Mouse (Mus musculus): Measurements from ENCODE around the gene Gm3336. TPM values are rescaled to one million over a fixed set of nuclear protein-coding genes. Genes with fewer than 3 reads are reported as not detected.

Gene Gm3336
- polyA plus RNA-seq, 1 experiment from 2014 or later, result not detected

DNA sequence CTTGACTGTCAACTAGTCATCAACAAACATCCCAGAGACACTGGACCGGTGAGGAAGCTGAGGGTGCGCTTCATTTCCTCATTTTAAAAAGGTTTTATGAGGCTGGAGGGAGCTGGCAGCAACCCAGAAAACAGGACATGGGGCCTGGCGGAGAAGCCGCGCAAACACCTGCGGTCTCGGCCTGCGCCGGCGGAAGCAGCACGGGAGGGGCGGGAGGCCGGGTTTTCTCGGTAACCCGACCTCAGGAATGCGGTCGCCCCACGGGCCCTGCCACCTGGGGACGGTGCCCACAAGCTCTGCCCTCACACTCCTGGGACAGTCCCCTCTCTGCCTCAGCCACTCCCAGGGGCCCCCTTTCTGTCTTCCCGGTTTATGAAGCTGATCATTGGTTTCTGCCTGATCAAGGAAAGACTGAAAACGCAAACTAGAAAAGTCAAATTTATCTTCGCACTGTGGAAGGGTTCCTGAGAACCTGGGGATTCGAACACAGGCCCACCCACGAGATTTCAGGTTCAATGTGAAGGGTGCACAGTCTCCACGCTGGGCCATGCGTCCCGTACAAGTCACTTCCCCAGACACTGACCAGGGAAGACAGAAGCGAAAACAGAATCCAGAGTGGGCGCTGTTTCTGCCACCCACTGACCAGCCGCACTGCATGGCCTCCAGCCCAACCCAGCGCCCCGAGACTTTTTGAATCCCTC, 22.9 kb upstream of the Gm3336 start:
- H3K4me1 ChIP-seq, result peaks cover 58% of the 10 kb centered on the region
- no peaks in the 10 kb centered on the region for H3K36me3 ChIP-seq
- no peaks in the 10 kb centered on the region for H3K27me3 ChIP-seq
- H3K27ac ChIP-seq (replicated peaks), result peak overlapping the region; percentile 99
- H3K9ac ChIP-seq, result no peak overlapping the region
- no peaks in the 10 kb centered on the region for H3K9me3 ChIP-seq (replicated peaks)
- H3K4me3 ChIP-seq (replicated peaks), result no peak overlapping the region
- WGBS, result 26% methylated on average over 32 of the region's 32 CpGs
- ATAC-seq (ENCODE audit: insufficient number of reproducible peaks, low FRiP score, low TSS enrichment, low read depth), result no peak
- H3K4me2 ChIP-seq (replicated peaks), result peak overlapping the region; percentile 63

DNA sequence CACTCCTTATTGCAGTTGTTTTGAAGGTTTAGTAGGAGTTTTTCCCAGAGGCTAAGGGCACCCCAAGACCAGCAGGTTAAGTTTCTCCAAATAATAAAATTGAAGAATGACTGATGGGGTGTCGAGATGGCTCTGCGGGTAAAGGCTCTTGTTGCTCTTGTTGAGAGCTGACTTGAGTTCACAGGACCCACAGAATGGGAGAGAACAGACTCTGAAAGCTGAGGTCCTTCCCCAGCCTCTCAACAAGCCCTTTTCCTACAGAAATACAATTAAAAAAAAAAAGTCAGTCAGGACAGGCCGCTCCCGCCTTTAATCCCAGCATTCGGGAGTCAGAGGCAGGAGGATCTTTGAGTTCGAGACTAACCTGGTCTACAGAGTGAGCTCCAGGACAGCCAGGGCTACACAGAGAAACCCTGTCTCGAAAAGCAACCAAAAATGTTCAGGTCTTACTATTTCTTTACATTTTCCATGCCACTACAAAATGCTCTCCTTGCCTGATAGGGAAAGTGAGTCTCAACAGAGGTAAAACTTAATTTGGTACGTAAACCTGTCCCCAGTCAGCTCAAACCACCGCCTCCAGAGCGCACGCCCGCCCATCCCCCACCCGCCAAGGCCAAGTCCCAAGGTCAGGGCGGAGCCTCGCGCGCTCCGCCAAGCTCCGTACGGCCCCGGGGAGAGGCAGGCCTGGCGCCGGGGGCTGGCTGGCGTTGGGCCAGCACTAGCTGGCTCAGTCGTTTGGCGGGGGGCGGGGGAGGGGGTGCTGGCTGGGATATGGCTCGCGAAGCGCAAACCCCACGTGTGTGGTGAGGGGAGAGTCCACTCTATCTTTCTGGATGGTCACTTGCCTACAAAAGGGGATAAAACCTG, 22.1 kb upstream of the Gm3336 start:
- Histone ChIP-seq H3K36me3 (0 out of 2 replicates have a peak, but pooled peaks cover 2% of the 10 kb centered on the region), H3K27ac (replicated peaks) (peak overlapping the region; percentile 99), H3K4me1 (peaks cover 62% of the 10 kb centered on the region), H3K4me3 (replicated peaks) (peak overlapping the region; percentile 27), H3K27me3 (no peaks in the 10 kb centered on the region), H3K4me2 (replicated peaks) (peak overlapping the region; percentile 63), H3K9ac (0 out of 2 replicates have a peak overlapping the region, but pooled peaks have one; percentile 33), H3K9me3 (replicated peaks) (no peaks in the 10 kb centered on the region)
- no peak for ATAC-seq (ENCODE audit: insufficient number of reproducible peaks, low FRiP score, low TSS enrichment, low read depth)
- WGBS, result 6% methylated on average over 31 of the region's 31 CpGs

GRCm38 (mm10) chr8:70696946-70697345, 21.4 kb upstream of the Gm3336 start:
- H3K36me3 ChIP-seq, result 0 out of 2 replicates have a peak, but pooled peaks cover 5% of the 10 kb centered on the region
- no peak overlapping the region; the same call in 1 of the 2 replicates for H3K9ac ChIP-seq
- H3K9me3 ChIP-seq (replicated peaks), result no peaks in the 10 kb centered on the region
- peaks cover 62% of the 10 kb centered on the region for H3K4me1 ChIP-seq
- peak overlapping the region; percentile 63 for H3K4me2 ChIP-seq (replicated peaks)
- H3K27me3 ChIP-seq, result no peaks in the 10 kb centered on the region
- peak overlapping the region; percentile 27 for H3K4me3 ChIP-seq (replicated peaks)
- peak overlapping the region; percentile 99 for H3K27ac ChIP-seq (replicated peaks)
- WGBS, result 28% methylated on average over 4 of the region's 4 CpGs
- ATAC-seq (ENCODE audit: insufficient number of reproducible peaks, low FRiP score, low TSS enrichment, low read depth), result no peak

GRCm38 (mm10) chr8:70697366-70698250, 20.7 kb upstream of the Gm3336 start:
- no peaks in the 10 kb centered on the region for H3K9me3 ChIP-seq (replicated peaks)
- H3K9ac ChIP-seq, result no peak overlapping the region
- peaks cover 62% of the 10 kb centered on the region for H3K4me1 ChIP-seq
- H3K27ac ChIP-seq (replicated peaks), result peak overlapping the region; percentile 99
- peak overlapping the region; percentile 62 for H3K4me2 ChIP-seq (replicated peaks)
- H3K27me3 ChIP-seq, result no peaks in the 10 kb centered on the region
- WGBS, result 64% methylated on average over 12 of the region's 12 CpGs
- no peak for ATAC-seq (ENCODE audit: insufficient number of reproducible peaks, low FRiP score, low TSS enrichment, low read depth)
- peak overlapping the region; percentile 94 for H3K4me3 ChIP-seq (replicated peaks)
- 0 out of 2 replicates have a peak, but pooled peaks cover 5% of the 10 kb centered on the region for H3K36me3 ChIP-seq

DNA sequence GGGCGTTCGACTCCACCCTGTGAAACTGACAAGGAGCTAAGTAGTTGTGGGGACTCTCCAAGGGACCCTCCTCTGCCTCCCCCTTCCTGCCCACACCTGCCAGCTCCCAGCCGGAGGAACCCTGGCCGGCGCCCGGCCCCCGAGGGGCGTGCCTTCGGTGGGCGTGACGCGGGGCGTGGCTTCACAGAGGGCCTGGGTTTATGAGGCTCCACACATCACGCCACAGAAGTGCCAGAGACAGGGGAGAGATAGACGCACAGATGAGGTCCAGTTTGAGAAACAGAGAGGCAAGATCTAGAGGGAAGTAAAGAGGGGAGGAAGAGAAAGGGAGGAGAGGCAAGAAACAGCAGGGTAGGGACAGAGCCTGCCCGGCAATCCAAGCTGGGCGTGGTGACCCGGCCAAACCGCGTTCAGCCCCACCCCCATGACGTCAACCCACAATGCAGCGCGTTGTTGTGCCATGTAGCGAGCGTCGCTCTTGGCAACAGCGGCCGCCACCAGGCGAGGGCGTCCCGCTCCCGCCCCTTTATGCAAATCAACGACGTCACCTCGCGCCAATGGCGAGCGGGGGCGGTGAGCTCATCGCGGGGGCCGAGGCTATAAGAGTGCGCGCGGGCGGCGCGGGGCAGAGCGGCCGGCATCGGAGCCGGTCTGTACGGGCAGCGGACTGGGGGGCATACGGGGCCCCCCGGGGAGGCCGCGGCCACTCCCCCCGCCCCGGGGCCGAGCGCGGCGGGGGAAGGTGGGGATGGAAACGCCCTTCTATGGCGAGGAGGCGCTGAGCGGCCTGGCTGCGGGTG, 19.8 kb upstream of the Gm3336 start, which contains the start of gene Jund:
TSS of gene Jund (plus strand) at position 640 of the 800 bp plus-strand sequence.
- WGBS, result under 1% methylated on average over 68 of the region's 69 CpGs
- ATAC-seq (ENCODE audit: insufficient number of reproducible peaks, low FRiP score, low TSS enrichment, low read depth), result peak; percentile 90
- H3K4me3 ChIP-seq (replicated peaks), result peak within 1 kb of the TSS; percentile 94
- no peaks in the 10 kb centered on the region for H3K27me3 ChIP-seq
- H3K27ac ChIP-seq (replicated peaks), result peak within 1 kb of the TSS; percentile 99
- H3K36me3 ChIP-seq, result 0 out of 2 replicates have a peak, but pooled peaks cover 5% of the 10 kb centered on the region
- peak within 1 kb of the TSS; percentile 62 for H3K4me2 ChIP-seq (replicated peaks)
- peaks cover 58% of the 10 kb centered on the region for H3K4me1 ChIP-seq
- no peaks in the 10 kb centered on the region for H3K9me3 ChIP-seq (replicated peaks)
- H3K9ac ChIP-seq, result peak within 1 kb of the TSS; percentile 98

GRCm38 (mm10) chr8:70699116-70699833, 19.1 kb upstream of the Gm3336 start:
- no peaks in the 10 kb centered on the region for H3K27me3 ChIP-seq
- H3K9ac ChIP-seq, result peak overlapping the region; percentile 98
- peak overlapping the region; percentile 99 for H3K27ac ChIP-seq (replicated peaks)
- 0 out of 2 replicates have a peak, but pooled peaks cover 5% of the 10 kb centered on the region for H3K36me3 ChIP-seq
- under 1% methylated on average over 83 of the region's 89 CpGs for WGBS
- H3K4me1 ChIP-seq, result peaks cover 55% of the 10 kb centered on the region
- H3K4me2 ChIP-seq (replicated peaks), result peak overlapping the region; percentile 62
- H3K9me3 ChIP-seq (replicated peaks), result no peaks in the 10 kb centered on the region
- peak overlapping the region; percentile 94 for H3K4me3 ChIP-seq (replicated peaks)
- no peak; the same call in none of the 2 replicates for ATAC-seq (ENCODE audit: insufficient number of reproducible peaks, low FRiP score, low TSS enrichment, low read depth)

- Histone ChIP-seq H3K27ac (replicated peaks) (peak overlapping the region; percentile 99), H3K4me2 (replicated peaks) (peak overlapping the region; percentile 62), H3K4me3 (replicated peaks) (peak overlapping the region; percentile 94), H3K36me3 (0 out of 2 replicates have a peak, but pooled peaks cover 5% of the 10 kb centered on the region), H3K4me1 (peaks cover 54% of the 10 kb centered on the region), H3K9me3 (replicated peaks) (no peaks in the 10 kb centered on the region), H3K9ac (peak overlapping the region; percentile 98), H3K27me3 (no peaks in the 10 kb centered on the region)
- no peak for ATAC-seq (ENCODE audit: insufficient number of reproducible peaks, low FRiP score, low TSS enrichment, low read depth)
- WGBS, result under 1% methylated on average over 58 of the region's 59 CpGs
Observed at GRCm38 (mm10) chr8:70699834-70700554, 18.3 kb upstream of the Gm3336 start.

DNA sequence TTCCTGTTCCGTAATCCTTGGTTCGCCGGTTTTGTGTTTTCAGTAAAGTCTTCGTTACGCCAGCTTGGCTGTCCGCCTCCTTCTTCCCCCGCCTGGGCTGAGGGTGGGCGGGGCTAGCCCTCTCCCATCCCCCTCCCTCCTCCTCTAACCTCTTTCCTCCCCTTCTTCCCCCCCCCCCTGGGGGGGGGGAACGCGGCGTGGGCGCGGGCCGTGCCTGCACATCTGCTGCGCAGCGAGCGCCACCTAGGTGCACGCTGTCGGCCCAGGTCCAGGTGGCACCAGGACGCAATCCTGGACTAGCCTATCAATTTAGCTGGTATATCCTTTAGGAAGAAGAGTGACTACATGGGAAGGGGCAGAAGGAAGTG, 17.8 kb upstream of the Gm3336 start:
- H3K4me3 ChIP-seq (replicated peaks), result peak overlapping the region; percentile 94
- H3K27me3 ChIP-seq, result no peaks in the 10 kb centered on the region
- H3K4me2 ChIP-seq (replicated peaks), result peak overlapping the region; percentile 62
- H3K36me3 ChIP-seq, result 0 out of 2 replicates have a peak, but pooled peaks cover 5% of the 10 kb centered on the region
- H3K9me3 ChIP-seq (replicated peaks), result no peaks in the 10 kb centered on the region
- 0 out of 2 replicates have a peak, but pooled peaks have one; percentile 3 for ATAC-seq (ENCODE audit: insufficient number of reproducible peaks, low FRiP score, low TSS enrichment, low read depth)
- peak overlapping the region; percentile 98 for H3K9ac ChIP-seq
- H3K4me1 ChIP-seq, result peaks cover 49% of the 10 kb centered on the region
- WGBS, result 0% methylated on average over 16 of the region's 20 CpGs
- H3K27ac ChIP-seq (replicated peaks), result peak overlapping the region; percentile 99
